Mouse (Mus musculus) G1E (cell line): ENCODE data around the gene Tet1. TPM values are rescaled to one million over a fixed set of nuclear protein-coding genes. Genes with fewer than 3 reads are reported as not detected.

Source experiments
- ATAC-seq: 2 replicates; pipeline ENCODE4 v1.8.0; 2016; ENCODE audit warnings: mild to moderate bottlenecking; ENCODE audit not compliant: insufficient number of reproducible peaks, poor library complexity, low FRiP score, severe bottlenecking; ENCODE audit errors: extremely low read depth
- DNase-seq: peaks from one replicate; pipeline ENCODE4 v3.0.0; 2012; ENCODE audit warnings: low spot score
- H3K27me3 ChIP-seq: 2 replicates; pipeline ENCODE4 v1.6.1; 2012; ENCODE audit warnings: mild to moderate bottlenecking, low read length, inconsistent platforms; ENCODE audit not compliant: insufficient read depth
- H3K36me3 ChIP-seq: replicated peaks from 2 replicates; pipeline ENCODE3; 2012; ENCODE audit warnings: mild to moderate bottlenecking, inconsistent platforms
- H3K4me1 ChIP-seq: 2 replicates; pipeline ENCODE4 v1.6.1; 2012; ENCODE audit warnings: low read depth, low read length, inconsistent platforms, mixed read lengths; ENCODE audit not compliant: insufficient read depth
- H3K4me3 ChIP-seq: 2 replicates; pipeline ENCODE4 v1.5.1; 2012; ENCODE audit warnings: low read depth, mild to moderate bottlenecking, inconsistent platforms, low read length, moderate library complexity, mixed read lengths
- H3K9me3 ChIP-seq: replicated peaks from 2 replicates; pipeline ENCODE4 v1.6.1; 2012; ENCODE audit warnings: inconsistent platforms
- CTCF ChIP-seq: IDR thresholded peaks from 2 replicates; pipeline ENCODE4 v1.5.1; 2012; ENCODE audit warnings: low read depth, low read length, inconsistent platforms, mixed read lengths
- GATA1 ChIP-seq: IDR thresholded peaks from 2 replicates; pipeline ENCODE4 v1.6.1; 2012; ENCODE audit warnings: borderline replicate concordance, low read length, inconsistent platforms, mixed read lengths
- GATA2 ChIP-seq: IDR thresholded peaks from 2 replicates; pipeline ENCODE4 v1.6.1; 2012; ENCODE audit warnings: low read depth, low read length, inconsistent platforms, borderline replicate concordance
- POLR2AphosphoS5 ChIP-seq: IDR thresholded peaks from 2 replicates; pipeline ENCODE4 v1.6.1; 2012; ENCODE audit warnings: low read depth, low read length, inconsistent platforms; ENCODE audit not compliant: insufficient replicate concordance
- TAL1 ChIP-seq: conservative IDR thresholded peaks from 2 replicates; pipeline ENCODE4 v1.6.1; 2012; ENCODE audit warnings: low read depth, low read length, inconsistent platforms, mixed read lengths
- polyA plus RNA-seq: library from polyadenylated mRNA; stranded (reverse); fragments of >175 nt; gene quantifications from 2 replicates; pipeline ENCODE4 v1.2.3, GENCODE M21; 2012
- total RNA-seq, 2 experiments: library from RNA; stranded (forward) in 1 of 2; stranded (reverse) in 1 of 2; fragments of 200-1000 nt in 1 of 2; fragments of >200 nt in 1 of 2; fragmentation: Nextera tagmentation in 1 of 2; gene quantifications; 2 replicates each; pipeline ENCODE4 v1.2.3; 2014 to 2017

The Tet1 gene
- total and polyA plus RNA-seq, 3 experiments: 0.44 TPM; not detected in 2

- Histone ChIP-seq H3K4me3 (no peak overlapping the region), H3K36me3 (no peaks in the 10 kb centered on the region), H3K4me1 (no peaks in the 10 kb centered on the region), H3K27me3 (0 out of 2 replicates have a peak, but pooled peaks cover 5% of the 10 kb centered on the region), H3K9me3 (no peaks in the 10 kb centered on the region)
- no peak for TF ChIP-seq GATA2
- TF ChIP-seq CTCF: no peak
- TF ChIP-seq TAL1: no peak
- TF ChIP-seq GATA1: no peak
- TF ChIP-seq POLR2AphosphoS5: no peak
- ATAC-seq (no peak), DNase-seq (no peak)
Measured at GRCm38 (mm10) chr10:62848783-62849182, 60.0 kb downstream of the Tet1 start.

- H3K4me1 ChIP-seq: no peaks in the 10 kb centered on the region
- H3K4me3 ChIP-seq: no peak overlapping the region
- ATAC-seq: no peak
- no peaks in the 10 kb centered on the region for H3K36me3 ChIP-seq
- no peak for DNase-seq
- TF ChIP-seq POLR2AphosphoS5: no peak
- no peak for TF ChIP-seq GATA1
- no peak for TF ChIP-seq CTCF
- TF ChIP-seq TAL1: no peak
- TF ChIP-seq GATA2: no peak
- no peaks in the 10 kb centered on the region for H3K9me3 ChIP-seq
- H3K27me3 ChIP-seq: 0 out of 2 replicates have a peak, but pooled peaks cover 3% of the 10 kb centered on the region
Measured at GRCm38 (mm10) chr10:62847069-62847626, 61.6 kb downstream of the Tet1 start.

- H3K4me3 ChIP-seq: no peak overlapping the region
- no peaks in the 10 kb centered on the region for H3K36me3 ChIP-seq
- DNase-seq (no peak), ATAC-seq (no peak)
- TF ChIP-seq GATA2 (no peak), GATA1 (no peak), CTCF (no peak), POLR2AphosphoS5 (no peak), TAL1 (no peak)
- no peaks in the 10 kb centered on the region; the same call in 1 of the 2 replicates for H3K27me3 ChIP-seq
- no peaks in the 10 kb centered on the region for H3K4me1 ChIP-seq
- no peaks in the 10 kb centered on the region for H3K9me3 ChIP-seq
Measured at GRCm38 (mm10) chr10:62843787-62844491, 64.9 kb downstream of the Tet1 start.

GRCm38 (mm10) chr10:62841901-62842447 is 66.8 kb downstream of the Tet1 start:
- H3K36me3 ChIP-seq: no peaks in the 10 kb centered on the region
- H3K4me1 ChIP-seq: no peaks in the 10 kb centered on the region
- TF ChIP-seq TAL1 (no peak), CTCF (no peak), GATA2 (no peak), GATA1 (no peak), POLR2AphosphoS5 (no peak)
- no peak for ATAC-seq
- H3K9me3 ChIP-seq: no peaks in the 10 kb centered on the region
- H3K27me3 ChIP-seq: peaks cover 2% of the 10 kb centered on the region; the same call in 1 of the 2 replicates
- H3K4me3 ChIP-seq: no peak overlapping the region
- DNase-seq: no peak

GRCm38 (mm10) chr10:62840687-62841086 is 68.1 kb downstream of the Tet1 start:
- ATAC-seq (no peak), DNase-seq (no peak)
- Histone ChIP-seq H3K4me1 (no peaks in the 10 kb centered on the region), H3K4me3 (no peak overlapping the region), H3K27me3 (peaks cover 2% of the 10 kb centered on the region; the same call in 1 of the 2 replicates), H3K36me3 (no peaks in the 10 kb centered on the region), H3K9me3 (no peaks in the 10 kb centered on the region)
- TF ChIP-seq GATA2 (no peak), POLR2AphosphoS5 (no peak), TAL1 (no peak), CTCF (no peak), GATA1 (no peak)

- H3K4me1 ChIP-seq: no peaks in the 10 kb centered on the region
- no peak for TF ChIP-seq GATA2
- no peak for TF ChIP-seq TAL1
- no peak for ATAC-seq
- peaks cover 2% of the 10 kb centered on the region; the same call in 1 of the 2 replicates for H3K27me3 ChIP-seq
- H3K36me3 ChIP-seq: no peaks in the 10 kb centered on the region
- H3K9me3 ChIP-seq: no peaks in the 10 kb centered on the region
- DNase-seq: no peak
- H3K4me3 ChIP-seq: no peak overlapping the region
Measured at GRCm38 (mm10) chr10:62837987-62838386, 70.8 kb downstream of the Tet1 start.
